Mouse (Mus musculus) heart, postnatal 14 days (tissue): ENCODE measurements at regions not wholly inside any gene's neighbourhood (a gene's known extent, or its start where the extent isn't known, plus 50 kb on each side); places are given as distances from the start of the nearest gene placed in this dataset.
"Not testable (repeated sequence)": the region's sequence is repeated elsewhere in the genome, so short reads cannot be mapped to it uniquely, and the experiment has no call there.

ENCODE experiments used
- DNase-seq, 2 experiments: peaks; one replicate each; pipeline ENCODE4 v3.0.0; 2021 to 2022
- intact Hi-C: fragments of 180-260 bp; cut with DNase I; formaldehyde crosslinking; loops from one replicate; pipeline ENCODE4 v1.15.1; 2025

DNA sequence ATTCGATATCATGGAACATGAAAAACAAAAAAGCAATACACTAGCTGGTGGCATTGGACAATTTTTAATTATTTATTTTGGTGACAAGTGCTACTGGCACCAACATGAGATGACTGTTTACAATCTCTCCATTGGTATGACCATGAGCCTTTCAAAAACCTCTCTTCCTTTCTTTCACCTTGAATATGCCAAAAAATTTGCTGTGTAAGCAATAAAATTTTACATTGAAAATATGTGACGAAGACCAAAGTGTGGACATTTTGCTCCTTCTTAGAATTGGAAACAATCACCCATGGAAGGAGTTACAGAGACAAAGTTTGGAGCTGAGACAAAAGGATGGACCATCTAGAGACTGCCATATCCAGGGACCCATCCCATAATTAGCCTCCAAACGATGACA, 83.4 kb upstream of the Gm49339 start:
- intact Hi-C loops, DNase-seq: not testable (repeated sequence)

DNA sequence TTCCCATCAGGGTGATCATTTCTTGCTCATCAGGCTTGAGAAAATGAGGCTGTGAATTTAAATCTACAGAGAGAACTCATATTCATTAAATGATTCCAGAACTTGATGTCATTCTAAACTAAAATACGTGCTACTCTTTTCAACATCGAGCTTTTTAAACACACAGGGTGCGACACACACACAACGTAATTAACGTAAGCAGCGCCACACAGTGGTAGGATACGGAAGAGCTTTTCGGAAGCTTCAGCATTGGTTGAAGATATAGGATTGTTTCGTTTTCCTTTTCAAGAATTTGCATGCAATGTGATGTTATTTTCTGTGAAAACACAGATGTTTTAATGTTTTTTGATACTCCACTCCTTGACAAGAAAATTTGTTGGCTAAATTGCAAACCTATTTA, 75.3 kb upstream of the Gm49339 start:
- DNase-seq, result peak; percentile 23 to 60
- intact Hi-C loops, result loop anchor here (2.0 kb wide), 1 partner anchor 704 kb away; no protein-coding TSS in a partner anchor

DNA sequence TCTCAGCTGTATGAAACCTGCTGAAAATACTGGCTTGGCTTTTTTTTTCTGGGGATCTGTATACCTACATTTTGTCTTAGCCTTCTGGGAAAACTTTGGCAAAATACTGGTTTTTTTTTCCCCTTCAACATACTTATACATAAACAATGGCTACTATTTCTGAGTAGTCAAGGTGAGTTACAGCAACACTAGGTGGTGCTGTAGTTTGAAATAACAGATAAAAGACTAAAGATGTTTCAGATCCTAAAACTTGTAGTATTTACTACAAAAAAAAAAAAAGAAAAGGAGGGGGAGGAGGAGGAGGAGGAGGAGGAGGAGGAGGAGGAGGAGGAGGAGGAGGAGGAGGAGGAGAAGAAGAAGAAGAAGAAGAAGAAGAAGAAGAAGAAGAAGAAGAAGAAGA, 67.6 kb upstream of the Gm49339 start:
- intact Hi-C loops, result no loop called here
- DNase-seq, result no peak

DNA sequence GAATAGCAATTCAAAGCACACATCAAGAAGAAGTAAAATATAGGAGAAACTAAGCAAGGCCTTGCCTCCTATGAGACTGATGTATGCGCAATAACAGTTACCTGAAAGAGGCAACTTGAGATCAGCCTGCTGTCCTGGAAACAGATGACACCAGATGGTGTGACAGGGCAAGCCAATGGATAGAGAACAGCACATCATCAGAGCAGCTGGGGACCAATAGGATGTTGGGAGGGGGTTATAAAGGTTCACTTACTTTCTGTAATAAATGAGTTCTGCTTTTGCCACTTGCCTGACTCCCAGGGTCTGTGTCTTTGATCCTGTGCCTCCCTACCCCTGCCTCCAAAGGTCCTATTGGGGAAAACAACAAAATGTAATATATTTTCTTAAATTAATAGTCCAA, 65.9 kb upstream of the Gm49339 start:
- DNase-seq, result no peak
- intact Hi-C loops, result no loop called here

DNA sequence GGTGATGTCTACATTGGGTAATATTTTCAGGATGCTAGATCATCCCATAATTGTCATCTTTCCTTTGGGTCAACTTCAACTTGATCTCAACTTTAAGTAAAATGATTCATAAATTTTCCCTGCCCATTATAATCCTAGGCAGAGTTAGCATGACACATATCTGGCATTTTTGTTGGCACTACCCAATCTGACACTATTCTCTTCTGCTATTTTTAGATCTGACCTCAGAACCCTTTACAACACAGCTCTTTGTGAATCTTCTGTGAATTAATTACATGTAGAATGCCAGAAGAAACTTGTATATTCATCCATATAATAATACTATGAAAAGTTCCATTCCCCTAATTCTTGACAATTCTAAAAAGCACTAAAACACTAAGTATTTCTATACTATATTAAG, 63.7 kb upstream of the Gm49339 start:
- DNase-seq, result no peak
- intact Hi-C loops, result no loop called here

DNA sequence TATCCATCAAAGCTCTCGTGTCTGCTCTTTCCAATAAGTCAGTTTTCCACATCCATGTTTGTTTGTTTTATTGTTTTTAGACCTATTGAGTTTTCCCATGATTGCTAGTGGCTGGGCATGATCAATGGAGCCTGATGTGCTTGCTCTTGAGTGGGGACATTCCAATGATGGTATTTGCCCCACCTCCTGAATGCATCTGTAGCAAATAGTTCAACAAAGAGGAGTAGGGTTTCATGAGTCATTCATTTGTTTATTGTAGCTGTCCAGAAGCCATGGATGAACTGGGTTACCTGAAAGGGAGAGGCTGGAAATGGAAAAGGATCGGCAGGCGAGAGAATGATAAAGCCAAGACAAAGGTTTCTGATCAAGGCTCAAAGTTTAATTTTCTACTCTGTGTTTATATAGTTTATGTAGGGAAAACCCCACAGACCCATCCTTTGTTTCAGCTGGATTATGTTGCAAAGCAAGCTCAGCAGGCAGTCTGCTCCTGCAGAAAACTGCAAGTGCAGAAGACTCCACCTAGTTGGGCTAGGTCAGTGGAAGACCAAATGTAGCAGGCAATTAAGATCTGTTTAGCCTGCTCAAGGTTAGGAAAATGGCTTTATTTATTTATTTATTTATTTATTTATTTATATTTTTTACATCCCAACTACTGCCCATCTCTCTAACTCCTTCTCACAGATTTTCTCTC, 63.0 kb upstream of the Gm49339 start:
- intact Hi-C loops, result no loop called here
- DNase-seq, result no peak

DNA sequence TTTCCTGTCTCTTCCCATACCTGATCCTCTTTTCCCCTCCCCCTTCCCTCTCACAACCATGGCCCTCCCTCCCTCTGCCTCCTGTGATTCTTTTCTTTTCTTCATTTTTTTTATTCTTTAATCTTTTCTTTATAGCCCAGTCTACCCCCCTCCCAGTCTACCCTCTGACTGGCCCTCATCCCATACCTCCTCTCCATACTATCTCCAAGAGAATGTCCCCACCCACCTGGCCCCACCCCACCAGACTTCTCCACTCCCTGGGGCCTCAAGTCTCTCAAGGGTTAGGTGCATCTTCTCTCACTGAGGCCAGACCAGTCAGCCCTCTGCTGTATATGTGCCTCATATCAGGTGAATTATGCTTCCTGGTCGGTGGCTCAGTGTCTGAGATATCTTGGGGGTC, 61.9 kb upstream of the Gm49339 start:
- intact Hi-C loops, result no loop called here
- DNase-seq, result no peak

DNA sequence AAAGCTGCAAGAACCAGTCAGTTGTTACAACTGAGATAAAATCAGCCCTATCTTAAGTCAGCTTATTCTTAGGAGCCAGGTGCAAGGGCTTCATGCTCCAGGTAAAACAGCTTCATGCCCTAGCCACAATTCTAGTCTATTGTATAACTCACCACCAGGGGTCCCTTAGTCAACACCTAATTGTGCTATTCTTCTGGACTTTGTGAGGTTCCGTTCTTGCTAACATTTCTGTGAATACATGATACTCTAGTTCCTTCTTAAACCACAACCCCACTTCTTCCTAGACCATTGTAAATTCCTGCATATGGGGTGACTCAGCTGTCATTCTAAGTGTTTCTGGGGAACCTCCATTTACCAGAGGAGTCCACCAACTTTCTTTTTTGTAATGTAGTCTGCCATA, 57.9 kb upstream of the Gm49339 start:
- intact Hi-C loops, result no loop called here
- DNase-seq, result no peak
